Mouse (Mus musculus): ENCODE measurements at regions not wholly inside any gene's neighbourhood (a gene's known extent, or its start where the extent isn't known, plus 50 kb on each side); places are given as distances from the start of the nearest gene placed in this dataset.

- TF ChIP-seq GATA1 (IDR thresholded peaks at IDR 0.05; ENCODE audit: borderline replicate concordance, low read length) (no peak), FLI1 (IDR thresholded peaks at IDR 0.05; ENCODE audit: low read length) (no peak)
Measured at GRCm38 (mm10) chr14:17090573-17090937, 271.6 kb upstream of the Rarb start.
